Mouse (Mus musculus) liver, embryonic 13.5 days (tissue): ENCODE measurements around the gene Clasp2. TPM values are rescaled to one million over a fixed set of nuclear protein-coding genes. Genes with fewer than 3 reads are reported as not detected.
A peak's percentile ranks its signal among the peaks of the same experiment; 100 is the strongest.
"Not testable (repeated sequence)": the region's sequence is repeated elsewhere in the genome, so short reads cannot be mapped to it uniquely, and the experiment has no call there.

ENCODE experiments used
- ATAC-seq: fragments of 200-750 bp; cut with Nextera tagmentation; 2 replicates; pipeline ENCODE4 v1.8.0; 2017; ENCODE audit warnings: low read depth, mild to moderate bottlenecking, moderate number of reproducible peaks, moderate library complexity
- DNase-seq: peaks from one replicate; pipeline ENCODE4 v3.0.0; 2022
- H3K27ac ChIP-seq: fragments of 300-500 bp; sonication (generic); 2 replicates; pipeline ENCODE4 v1.5.1; 2015; ENCODE audit warnings: moderate library complexity, mild to moderate bottlenecking, inconsistent platforms
- H3K27me3 ChIP-seq: fragments of 300-500 bp; sonication (generic); 2 replicates; pipeline ENCODE4 v1.6.1; 2015; ENCODE audit warnings: mild to moderate bottlenecking, inconsistent platforms
- H3K36me3 ChIP-seq: fragments of 300-500 bp; sonication (generic); 2 replicates; pipeline ENCODE4 v1.6.1; 2015; ENCODE audit warnings: mild to moderate bottlenecking, inconsistent platforms
- H3K4me1 ChIP-seq: fragments of 300-500 bp; sonication (generic); replicated peaks from 2 replicates; pipeline ENCODE4 v1.6.1; 2015; ENCODE audit warnings: inconsistent platforms
- H3K4me2 ChIP-seq: fragments of 300-500 bp; sonication (generic); 2 replicates; pipeline ENCODE4 v1.6.1; 2015; ENCODE audit warnings: inconsistent platforms, mild to moderate bottlenecking, moderate library complexity
- H3K4me3 ChIP-seq: fragments of 300-500 bp; sonication (generic); replicated peaks from 2 replicates; pipeline ENCODE4 v1.5.1; 2015; ENCODE audit warnings: mild to moderate bottlenecking, inconsistent platforms
- H3K9ac ChIP-seq: fragments of 300-500 bp; sonication (generic); 2 replicates; pipeline ENCODE4 v1.6.1; 2015; ENCODE audit warnings: mild to moderate bottlenecking, inconsistent platforms
- H3K9me3 ChIP-seq: fragments of 300-500 bp; sonication (generic); replicated peaks from 2 replicates; pipeline ENCODE4 v1.6.1; 2016; ENCODE audit warnings: inconsistent platforms
- WGBS: fragments of 180-500 bp; shearing (Covaris S2); methylation state at CpG from one replicate; pipeline ENCODE4 v1.1.7; 2015; ENCODE audit not compliant: insufficient replicate concordance; 5-methylcytosine and 5-hydroxymethylcytosine counted together
- polyA plus RNA-seq: library from polyadenylated mRNA; unstranded; fragments of >200 nt; fragmentation: Nextera tagmentation; extraction: Ambion mirVana; gene quantifications from 2 replicates; pipeline ENCODE4 v1.2.1, GENCODE M21; 2015

Gene Clasp2
- polyA plus RNA-seq, 1 experiment from 2014 or later, result 11.7 TPM

DNA sequence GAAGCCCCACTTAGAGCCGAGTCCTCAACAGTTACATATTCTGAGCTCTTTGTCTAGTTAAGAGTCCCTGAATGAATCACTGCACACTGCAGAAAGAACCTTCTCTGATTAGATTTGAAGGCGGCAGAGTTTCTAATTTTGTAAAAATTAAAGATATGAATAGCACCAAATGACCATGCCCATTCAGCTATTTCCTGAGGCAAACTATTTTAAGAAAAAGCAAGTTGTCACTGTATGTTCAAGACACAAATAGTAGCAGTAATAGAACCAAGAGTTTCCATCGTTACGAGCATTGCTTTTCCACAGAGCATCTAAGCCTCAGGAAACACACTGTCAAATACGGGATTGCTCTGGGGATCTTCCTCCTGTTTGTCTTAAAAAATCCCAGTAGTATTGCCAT lies 126.7 kb downstream of the Clasp2 start:
- 84% methylated on average over 5 of the region's 5 CpGs for WGBS
- DNase-seq (no peak), ATAC-seq (no peak)
- H3K27me3 ChIP-seq, result no peaks in the 10 kb centered on the region
- no peak overlapping the region for H3K4me3 ChIP-seq
- H3K27ac ChIP-seq, result no peak overlapping the region
- peaks cover 52% of the 10 kb centered on the region for H3K36me3 ChIP-seq
- peaks cover 7% of the 10 kb centered on the region for H3K4me1 ChIP-seq
- no peak overlapping the region for H3K9ac ChIP-seq
- H3K9me3 ChIP-seq, result no peaks in the 10 kb centered on the region
- no peak overlapping the region for H3K4me2 ChIP-seq

DNA sequence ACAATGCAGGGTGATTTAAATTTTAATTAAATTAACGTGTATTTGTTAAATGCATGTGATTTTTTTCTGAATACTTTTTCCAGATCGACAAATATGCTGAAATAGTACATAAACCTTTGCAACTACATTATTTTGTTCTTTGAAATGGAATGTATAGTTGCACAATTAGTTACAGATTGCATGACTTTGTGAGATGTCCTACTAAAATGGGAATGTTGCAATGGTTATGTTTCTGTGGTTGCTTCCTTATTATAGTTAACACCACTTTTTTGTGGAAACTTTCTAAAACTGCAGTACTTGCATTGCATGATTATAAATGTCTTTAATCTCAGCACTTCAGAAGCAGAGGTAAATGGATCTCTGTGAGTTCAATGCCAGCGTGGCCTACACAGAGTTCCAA lies 153.6 kb downstream of the Clasp2 start:
- H3K9me3 ChIP-seq, result no peaks in the 10 kb centered on the region
- no peak for DNase-seq
- no peaks in the 10 kb centered on the region for H3K4me1 ChIP-seq
- H3K36me3 ChIP-seq, result peaks cover 50% of the 10 kb centered on the region
- H3K4me3 ChIP-seq, result no peak overlapping the region
- WGBS, result 86% methylated on average over 3 of the region's 3 CpGs
- ATAC-seq, result no peak
- H3K9ac ChIP-seq, result no peak overlapping the region
- no peaks in the 10 kb centered on the region for H3K27me3 ChIP-seq
- no peak overlapping the region for H3K27ac ChIP-seq
- no peak overlapping the region for H3K4me2 ChIP-seq

DNA sequence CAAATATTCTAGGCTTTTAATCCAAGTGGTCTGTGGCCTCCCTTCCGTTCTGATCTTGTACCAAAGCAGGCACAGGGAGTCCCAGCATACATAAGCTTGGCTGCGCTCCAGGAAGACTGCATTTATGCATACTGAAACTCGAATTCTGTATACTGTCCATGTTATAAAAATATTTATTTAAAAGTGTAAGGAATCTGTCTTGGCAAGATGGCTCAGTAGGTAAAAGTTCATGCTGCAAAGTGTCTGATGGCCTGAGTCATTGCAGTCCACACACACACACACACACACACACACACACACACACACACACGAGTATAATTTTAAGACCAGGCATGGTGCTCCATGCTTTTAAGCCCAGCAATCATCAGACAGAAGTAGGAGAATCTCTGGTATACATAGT lies 161.9 kb downstream of the Clasp2 start:
- H3K4me2 ChIP-seq, result no peak overlapping the region
- ATAC-seq (no peak), DNase-seq (no peak)
- H3K36me3 ChIP-seq, result peaks cover 61% of the 10 kb centered on the region
- H3K4me1 ChIP-seq, result no peaks in the 10 kb centered on the region
- H3K9ac ChIP-seq, result no peak overlapping the region
- no peaks in the 10 kb centered on the region for H3K27me3 ChIP-seq
- no peaks in the 10 kb centered on the region for H3K9me3 ChIP-seq
- 76% methylated on average over 4 of the region's 4 CpGs for WGBS
- no peak overlapping the region for H3K27ac ChIP-seq
- H3K4me3 ChIP-seq, result no peak overlapping the region

DNA sequence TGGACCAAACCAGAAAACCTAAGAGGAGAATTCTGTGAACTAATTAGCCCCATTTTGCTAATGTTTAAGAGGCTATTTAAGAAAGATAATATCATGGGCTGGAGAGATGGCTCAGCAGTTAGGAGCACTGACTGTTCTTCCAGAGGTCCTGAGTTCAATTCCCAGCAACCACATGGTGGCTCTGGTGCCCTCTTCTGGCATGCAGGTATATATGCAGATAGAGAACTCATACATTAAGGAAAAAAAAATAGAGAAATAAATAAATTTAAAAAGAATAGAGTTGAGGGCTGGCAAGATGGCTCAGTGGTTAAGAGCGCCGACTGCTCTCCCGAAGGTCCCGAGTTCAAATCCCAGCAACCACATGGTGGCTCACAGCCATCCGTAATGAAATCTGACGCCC lies 163.0 kb downstream of the Clasp2 start:
- H3K27ac ChIP-seq, H3K27me3 ChIP-seq, H3K4me3 ChIP-seq, ATAC-seq, H3K4me2 ChIP-seq, H3K9ac ChIP-seq, DNase-seq, H3K4me1 ChIP-seq, H3K9me3 ChIP-seq: not testable (repeated sequence)
- H3K36me3 ChIP-seq, result peaks cover 67% of the 10 kb centered on the region
- 86% methylated on average over 6 of the region's 6 CpGs for WGBS

DNA sequence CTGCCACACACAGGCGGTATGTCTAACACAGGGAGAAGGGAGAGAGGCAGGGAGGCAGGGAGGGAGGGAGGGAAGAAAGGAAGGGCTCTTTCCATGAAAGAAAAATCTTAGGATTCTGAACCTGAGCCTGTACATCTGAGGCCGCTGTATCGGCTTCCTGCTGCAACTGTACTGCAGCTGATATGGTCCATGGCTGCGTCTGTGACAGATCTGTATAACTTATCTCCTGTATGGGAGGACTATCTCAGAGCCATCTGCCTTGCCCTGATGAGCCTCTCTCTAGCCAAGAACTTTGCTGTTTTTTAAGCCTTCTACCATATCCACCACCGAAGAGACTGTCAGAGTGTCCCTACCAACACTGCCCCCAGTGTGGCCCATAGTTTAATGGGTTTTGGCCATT lies 174.5 kb downstream of the Clasp2 start:
- peak overlapping the region; percentile 1 for H3K9ac ChIP-seq

DNA sequence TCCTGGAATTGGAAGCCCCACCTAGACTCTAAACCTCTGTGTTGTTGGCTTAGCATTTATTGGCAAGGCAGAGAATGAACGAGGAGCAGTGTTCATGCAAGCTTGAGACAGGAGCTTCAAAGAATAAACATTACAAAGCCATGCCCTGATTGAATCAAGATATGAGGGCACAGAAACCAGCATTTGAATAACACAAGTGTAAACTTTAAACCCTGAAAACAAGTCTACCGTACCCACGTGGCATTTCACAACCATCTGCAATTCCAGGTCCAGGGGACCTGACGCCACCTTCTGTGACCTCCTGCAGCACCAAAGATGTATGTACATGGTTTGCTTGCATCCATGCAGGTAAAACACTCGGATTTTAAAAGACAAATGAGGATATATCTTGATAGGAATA lies 181.4 kb downstream of the Clasp2 start:
- Histone ChIP-seq H3K27me3 (no peaks in the 10 kb centered on the region), H3K4me3 (no peak overlapping the region), H3K4me2 (no peak overlapping the region), H3K27ac (no peak overlapping the region), H3K4me1 (no peaks in the 10 kb centered on the region), H3K36me3 (peaks cover 28% of the 10 kb centered on the region), H3K9me3 (no peaks in the 10 kb centered on the region), H3K9ac (no peak overlapping the region)
- DNase-seq (no peak), ATAC-seq (no peak)
- 83% methylated on average over 5 of the region's 5 CpGs for WGBS

More for the DNA sequence above, 174.5 kb downstream of the Clasp2 start:
- peak overlapping the region; percentile 61 for H3K27ac ChIP-seq
- peaks cover 30% of the 10 kb centered on the region for H3K4me1 ChIP-seq
- peak; percentile 56 for DNase-seq
- peak overlapping the region; percentile 25 for H3K4me2 ChIP-seq
- no peaks in the 10 kb centered on the region for H3K27me3 ChIP-seq
- no peaks in the 10 kb centered on the region for H3K9me3 ChIP-seq
- no peak overlapping the region for H3K4me3 ChIP-seq
- 23% methylated on average over 5 of the region's 5 CpGs for WGBS
- ATAC-seq, result peak; percentile 99
- peaks cover 47% of the 10 kb centered on the region for H3K36me3 ChIP-seq

DNA sequence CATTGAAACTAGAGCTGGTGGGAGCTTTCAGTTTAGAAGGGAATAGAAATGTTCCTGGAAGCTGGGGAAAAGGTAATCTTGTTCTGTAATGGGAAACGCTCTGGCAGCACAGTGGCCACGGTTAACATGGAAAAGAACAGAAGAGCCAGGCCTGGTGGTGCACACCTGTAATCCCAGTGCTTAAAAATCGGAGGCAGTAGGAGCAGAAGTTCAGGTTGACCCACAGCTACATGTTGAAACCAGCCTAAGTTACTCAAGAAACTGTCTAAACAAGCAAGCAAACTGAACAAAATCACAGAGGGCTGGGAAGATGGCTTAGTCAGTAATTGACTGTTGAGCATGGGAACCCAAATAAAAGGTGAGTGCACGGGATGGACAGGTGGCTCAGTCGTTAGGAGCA lies 183.6 kb downstream of the Clasp2 start:
- Histone ChIP-seq H3K36me3 (peaks cover 22% of the 10 kb centered on the region), H3K27me3 (no peaks in the 10 kb centered on the region), H3K9me3 (no peaks in the 10 kb centered on the region), H3K27ac (no peak overlapping the region), H3K4me2 (no peak overlapping the region), H3K9ac (no peak overlapping the region), H3K4me3 (no peak overlapping the region), H3K4me1 (peaks cover 5% of the 10 kb centered on the region)
- DNase-seq, result no peak
- no peak for ATAC-seq
- WGBS, result 79% methylated on average over 5 of the region's 5 CpGs

DNA sequence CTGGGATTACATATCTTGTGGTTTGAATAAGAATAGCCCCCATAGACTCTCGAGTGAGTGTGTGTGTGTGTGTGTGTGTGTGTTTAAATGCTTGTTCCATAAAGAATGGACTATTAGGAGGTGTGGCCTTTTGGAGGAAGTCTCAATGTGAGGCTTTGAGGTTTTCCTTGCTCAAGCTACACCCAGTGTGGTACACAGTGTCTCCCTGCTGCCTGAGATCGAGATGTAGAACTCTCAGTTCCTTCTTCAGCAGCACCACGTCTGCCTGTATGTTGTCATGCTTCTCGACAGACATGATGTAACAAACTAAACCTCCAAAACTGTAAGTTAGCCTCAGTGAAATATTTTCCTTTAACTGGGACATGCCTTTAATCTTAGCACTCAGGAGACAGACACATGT lies 187.3 kb downstream of the Clasp2 start:
- no peak overlapping the region for H3K4me2 ChIP-seq
- H3K27ac ChIP-seq, result no peak overlapping the region
- no peaks in the 10 kb centered on the region for H3K27me3 ChIP-seq
- no peak overlapping the region for H3K9ac ChIP-seq
- no peak overlapping the region for H3K4me3 ChIP-seq
- H3K4me1 ChIP-seq, result peaks cover 22% of the 10 kb centered on the region
- H3K36me3 ChIP-seq, result 0 out of 2 replicates have a peak, but pooled peaks cover 6% of the 10 kb centered on the region
- no peak for DNase-seq
- 37% methylated on average over 4 of the region's 4 CpGs for WGBS
- no peaks in the 10 kb centered on the region for H3K9me3 ChIP-seq
- ATAC-seq, result no peak

DNA sequence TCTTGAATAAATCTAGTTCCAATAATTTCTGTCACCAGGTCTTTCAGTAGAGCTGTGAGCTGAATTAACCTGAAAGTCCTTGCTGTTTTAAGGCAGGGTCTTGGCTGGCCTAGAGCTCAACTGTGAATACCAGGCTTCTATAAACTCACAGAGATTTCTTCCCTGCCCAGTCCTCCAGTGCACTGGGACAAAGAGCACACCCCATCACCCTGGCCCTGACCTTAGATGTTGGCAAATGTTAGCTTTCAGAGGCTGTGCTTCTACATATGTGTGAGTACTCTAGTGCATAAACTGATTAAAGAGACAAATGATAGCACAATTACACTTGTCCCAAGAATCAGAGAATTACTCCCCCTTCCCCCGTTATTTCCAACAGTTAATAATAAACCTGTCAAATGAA lies 188.4 kb downstream of the Clasp2 start:
- Histone ChIP-seq H3K27ac (peak overlapping the region; percentile 98), H3K4me3 (peak overlapping the region; percentile 100), H3K36me3 (0 out of 2 replicates have a peak, but pooled peaks cover 3% of the 10 kb centered on the region), H3K4me1 (peaks cover 33% of the 10 kb centered on the region), H3K4me2 (peak overlapping the region; percentile 83), H3K27me3 (no peaks in the 10 kb centered on the region), H3K9me3 (no peaks in the 10 kb centered on the region), H3K9ac (peak overlapping the region; percentile 100; the same call in 1 of the 2 replicates)
- ATAC-seq (no peak), DNase-seq (no peak)
- WGBS, result 74% methylated on average over 1 of the region's 1 CpGs

DNA sequence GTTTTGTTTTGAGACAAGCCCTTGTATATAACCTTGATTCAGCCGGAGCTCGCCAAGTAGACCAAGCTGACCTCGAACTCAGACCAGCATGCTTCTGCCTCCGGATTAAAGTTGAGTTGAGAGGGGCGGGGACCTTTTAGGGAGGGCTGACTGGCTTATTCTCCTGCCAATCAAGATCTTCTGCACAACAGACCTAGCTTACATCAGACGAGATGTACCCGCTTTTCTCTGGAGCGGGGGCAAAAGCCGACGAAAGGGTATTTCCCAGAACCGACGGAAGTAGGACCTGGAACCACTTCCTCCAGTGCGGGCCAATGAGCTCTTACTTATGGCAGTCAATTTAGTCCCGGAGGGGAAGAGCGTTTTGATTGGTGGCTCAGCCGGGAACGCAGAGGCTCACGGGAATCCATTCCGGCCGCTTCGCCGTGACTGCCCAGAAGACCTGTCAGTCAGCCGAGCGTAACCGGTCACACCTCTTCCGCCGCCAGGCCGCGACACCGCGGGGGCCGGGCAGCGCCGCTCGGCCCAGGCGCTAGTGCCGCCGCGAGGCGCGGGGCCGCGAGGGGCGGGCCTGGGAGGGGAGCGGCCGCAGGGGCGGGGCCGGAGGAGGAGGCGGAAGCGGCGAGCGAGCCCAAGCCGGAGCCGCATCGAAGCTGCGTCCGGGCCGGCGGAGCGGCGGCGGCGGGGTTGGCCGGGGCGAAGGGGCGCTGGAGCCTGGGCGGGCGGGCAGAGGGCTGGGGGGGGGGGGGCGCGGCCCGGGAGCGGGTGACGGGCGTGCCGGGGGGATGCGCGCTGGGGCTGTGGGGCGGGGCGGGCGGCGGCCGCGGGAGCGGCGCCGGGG lies 189.5 kb downstream of the Clasp2 start, which contains the start of gene Ubp1:
Ubp1 (plus strand) TSS at position 401 of the 841 bp plus-strand sequence.
- DNase-seq, result peak; percentile 95
- Histone ChIP-seq H3K27me3 (no peaks in the 10 kb centered on the region), H3K4me3 (peak within 1 kb of the TSS; percentile 100), H3K4me1 (peaks cover 44% of the 10 kb centered on the region), H3K4me2 (peak within 1 kb of the TSS; percentile 83), H3K27ac (peak within 1 kb of the TSS; percentile 98), H3K9ac (peak within 1 kb of the TSS; percentile 100), H3K36me3 (no peaks in the 10 kb centered on the region), H3K9me3 (no peaks in the 10 kb centered on the region)
- WGBS, result under 1% methylated on average over 56 of the region's 86 CpGs
- peak; percentile 97 for ATAC-seq

DNA sequence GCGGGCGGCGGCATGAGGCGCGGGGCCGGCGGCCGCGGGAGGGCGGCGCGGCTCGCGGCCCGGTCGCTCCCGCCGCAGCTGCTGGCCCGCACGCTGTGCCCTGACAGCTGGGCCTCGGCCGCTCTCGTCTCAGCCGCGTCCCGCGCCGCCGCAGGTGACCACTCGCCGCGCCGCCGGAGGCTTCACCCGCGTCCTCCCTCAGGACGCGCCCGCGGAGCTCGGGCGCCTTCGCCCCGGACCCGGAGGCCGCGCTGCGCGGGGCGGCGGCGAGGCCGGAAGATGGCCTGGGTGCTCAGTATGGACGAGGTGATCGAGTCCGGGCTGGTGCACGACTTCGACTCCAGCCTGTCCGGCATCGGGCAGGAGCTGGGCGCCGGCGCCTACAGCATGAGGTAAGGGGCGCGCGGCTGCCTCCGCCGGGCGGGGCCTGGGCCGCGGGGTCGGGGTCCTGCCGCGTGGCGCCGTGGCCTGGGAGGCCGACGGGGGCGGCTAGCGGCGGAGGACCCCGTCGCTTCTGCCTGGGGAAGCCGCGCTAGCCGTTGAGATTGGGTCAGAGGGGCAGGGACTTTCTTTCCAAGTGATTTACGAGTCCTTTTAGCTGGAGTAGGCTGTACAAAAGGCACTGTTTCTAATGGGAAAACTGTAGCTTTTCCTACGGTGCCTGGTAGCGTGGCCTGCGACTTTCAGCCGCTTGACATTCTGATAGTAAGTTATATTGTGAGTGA lies 190.3 kb downstream of the Clasp2 start:
- Histone ChIP-seq H3K9me3 (no peaks in the 10 kb centered on the region), H3K27ac (peak overlapping the region; percentile 98), H3K4me2 (peak overlapping the region; percentile 82), H3K9ac (peak overlapping the region; percentile 100), H3K4me3 (peak overlapping the region; percentile 100), H3K36me3 (no peaks in the 10 kb centered on the region), H3K27me3 (no peaks in the 10 kb centered on the region), H3K4me1 (peaks cover 52% of the 10 kb centered on the region)
- ATAC-seq (peak; percentile 27), DNase-seq (peak; percentile 15)
- WGBS, result under 1% methylated on average over 72 of the region's 91 CpGs
